Mouse (Mus musculus) adipocyte (in vitro differentiated cells): ENCODE data around the gene Xbp1.
"Not testable (repeated sequence)": the region's sequence is repeated elsewhere in the genome, so short reads cannot be mapped to it uniquely, and the experiment has no call there.

Experiments
- DNase-seq: peaks from one replicate; pipeline ENCODE4 v3.0.0-alpha.2; 2016; ENCODE audit warnings: low spot score

Gene Xbp1

DNA sequence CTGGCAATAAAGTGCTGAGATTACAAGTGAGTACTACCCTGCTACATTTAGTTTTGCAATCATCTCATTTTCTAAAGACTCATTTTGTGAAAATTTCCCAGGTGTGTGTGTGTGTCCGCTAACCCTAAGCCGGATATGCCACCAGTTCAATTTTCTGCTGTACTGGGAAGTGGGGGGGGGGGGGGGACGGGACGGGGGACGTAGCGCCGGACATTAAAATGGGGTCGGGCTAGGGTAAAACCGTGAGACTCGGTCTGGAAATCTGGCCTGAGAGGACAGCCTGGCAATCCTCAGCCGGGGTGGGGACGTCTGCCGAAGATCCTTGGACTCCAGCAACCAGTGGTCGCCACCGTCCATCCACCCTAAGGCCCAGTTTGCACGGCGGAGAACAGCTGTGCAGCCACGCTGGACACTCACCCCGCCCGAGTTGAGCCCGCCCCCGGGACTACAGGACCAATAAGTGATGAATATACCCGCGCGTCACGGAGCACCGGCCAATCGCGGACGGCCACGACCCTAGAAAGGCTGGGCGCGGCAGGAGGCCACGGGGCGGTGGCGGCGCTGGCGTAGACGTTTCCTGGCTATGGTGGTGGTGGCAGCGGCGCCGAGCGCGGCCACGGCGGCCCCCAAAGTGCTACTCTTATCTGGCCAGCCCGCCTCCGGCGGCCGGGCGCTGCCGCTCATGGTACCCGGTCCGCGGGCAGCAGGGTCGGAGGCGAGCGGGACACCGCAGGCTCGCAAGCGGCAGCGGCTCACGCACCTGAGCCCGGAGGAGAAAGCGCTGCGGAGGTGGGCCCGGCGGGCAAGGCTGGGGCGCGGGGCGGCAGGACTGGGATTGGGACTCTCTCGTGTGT lies at the start of gene Xbp1:
Gene Xbp1, plus strand, starts transcription at position 248 of the 854 bp plus-strand sequence.
- peak; percentile 94 for DNase-seq

DNA sequence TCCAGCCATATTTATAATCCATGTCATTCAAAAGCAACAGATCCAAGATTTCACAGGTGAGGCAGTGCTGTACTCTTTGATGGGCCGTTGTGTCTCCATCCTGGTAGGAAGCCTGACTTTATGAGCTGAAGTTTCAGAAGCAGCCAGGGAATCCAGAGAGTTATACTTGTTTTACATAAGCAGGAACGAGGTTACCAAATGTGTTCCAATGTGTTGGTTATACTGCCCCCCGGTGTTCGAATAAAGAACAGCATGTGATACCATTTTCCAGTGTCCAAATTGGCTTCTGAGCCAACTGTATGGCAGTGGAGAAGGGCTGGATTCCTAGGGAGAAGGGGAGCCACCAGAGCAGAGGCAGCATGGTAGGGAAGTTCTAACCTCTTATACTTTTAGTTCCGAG lies 46.3 kb upstream of the Xbp1 start:
- DNase-seq = peak; percentile 92

DNA sequence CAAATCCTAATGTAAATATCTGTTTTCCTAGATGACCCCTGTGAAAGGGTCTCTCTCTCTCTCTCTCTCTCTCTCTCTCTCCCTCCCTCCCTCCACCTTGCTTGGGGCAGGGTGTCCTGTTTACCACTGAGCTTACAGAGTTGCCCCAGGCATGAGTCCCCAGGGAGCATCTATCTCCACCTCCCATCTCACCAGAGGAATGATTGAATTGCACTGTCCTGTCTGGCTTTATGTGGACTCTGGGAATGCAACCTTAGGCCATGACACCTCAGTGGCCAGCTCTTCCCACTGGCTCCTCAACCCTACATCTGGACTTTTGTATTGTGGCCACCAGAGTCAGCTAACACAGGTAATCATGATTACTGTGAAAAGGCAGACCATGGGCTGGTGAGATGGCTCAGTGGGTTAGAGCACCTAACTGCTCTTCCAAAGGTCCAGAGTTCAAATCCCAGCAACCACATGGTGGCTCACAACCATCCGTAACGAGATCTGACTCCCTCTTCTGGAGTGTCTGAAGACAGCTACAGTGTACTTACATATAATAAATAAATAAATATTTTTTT lies 44.8 kb upstream of the Xbp1 start:
- DNase-seq = not testable (repeated sequence)

DNA sequence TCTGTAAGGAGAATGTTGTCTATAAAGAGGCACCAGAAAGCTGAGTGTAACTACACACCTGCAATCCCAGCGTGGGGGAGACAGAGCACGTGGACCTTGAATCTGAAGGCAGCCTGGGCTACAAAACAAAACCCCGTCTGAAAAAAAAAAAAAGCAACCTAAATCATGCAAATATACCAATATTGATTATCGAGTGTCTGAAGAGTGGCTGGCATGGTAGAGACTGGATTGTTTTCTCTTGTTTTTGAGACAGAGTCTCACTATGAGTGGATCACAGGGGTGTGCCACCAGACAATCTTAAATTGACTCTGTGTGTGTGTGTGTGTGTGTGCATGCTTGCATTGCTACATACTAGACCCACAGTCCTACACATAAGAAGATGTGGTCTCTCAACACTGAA lies 43.7 kb upstream of the Xbp1 start:
- no peak for DNase-seq

DNA sequence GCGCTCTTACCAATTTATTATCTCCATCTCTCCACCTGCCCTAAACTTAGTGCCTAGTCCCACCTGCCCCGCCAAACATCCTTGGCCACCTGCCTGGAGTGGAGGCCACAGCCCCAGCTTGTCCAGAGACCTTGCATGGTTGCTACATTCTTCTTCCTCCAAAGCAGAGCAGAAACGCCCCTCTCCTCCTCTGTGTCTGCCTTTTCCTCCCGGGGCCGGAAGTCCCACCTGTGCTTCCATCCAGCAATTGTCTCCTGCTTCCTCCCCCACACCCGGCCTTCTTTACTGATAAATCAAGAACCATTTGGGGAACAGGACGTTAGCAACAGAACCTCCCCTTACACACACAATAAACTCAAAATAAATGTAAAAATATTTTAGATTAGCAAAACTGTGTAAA lies 42.3 kb upstream of the Xbp1 start:
- DNase-seq = no peak

DNA sequence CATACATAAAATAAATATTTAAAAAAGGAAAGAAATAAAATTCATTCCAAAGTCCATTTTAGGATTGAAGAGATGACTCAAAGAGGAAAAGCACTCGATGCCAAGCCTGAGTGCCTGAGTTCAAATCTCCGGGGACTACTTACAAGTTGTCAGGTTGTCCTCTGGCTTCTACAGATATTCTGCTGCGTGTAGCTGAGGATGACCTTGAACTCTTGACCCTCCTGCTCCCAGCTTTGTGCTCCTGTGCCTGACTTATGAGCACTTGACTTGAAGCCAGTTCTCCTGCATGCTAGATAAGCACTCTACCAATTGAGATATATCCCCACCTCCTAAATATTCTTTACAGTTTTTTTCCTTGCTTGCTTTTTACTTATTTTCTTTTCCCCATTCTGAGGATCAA lies 41.6 kb upstream of the Xbp1 start:
- DNase-seq = no peak

DNA sequence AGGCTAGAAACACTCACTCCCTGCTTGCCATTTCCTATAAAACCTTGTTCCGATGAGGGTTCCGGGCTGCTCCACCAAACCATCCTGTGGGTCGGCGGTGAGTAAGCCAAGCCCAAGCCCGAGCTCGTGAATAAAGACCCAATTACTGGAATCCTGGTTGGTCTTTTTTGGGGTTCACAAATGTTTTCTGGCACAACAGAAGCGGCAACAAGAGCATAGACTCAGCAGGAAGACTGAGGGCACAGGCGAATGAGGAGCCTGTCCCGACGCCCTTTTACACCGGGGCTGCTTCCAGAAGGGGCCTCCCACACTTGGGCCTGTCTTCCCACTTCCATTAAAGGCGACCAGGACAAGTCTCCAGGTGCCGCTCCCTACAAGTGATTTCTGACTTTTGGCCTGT lies 37.9 kb upstream of the Xbp1 start:
- no peak for DNase-seq

DNA sequence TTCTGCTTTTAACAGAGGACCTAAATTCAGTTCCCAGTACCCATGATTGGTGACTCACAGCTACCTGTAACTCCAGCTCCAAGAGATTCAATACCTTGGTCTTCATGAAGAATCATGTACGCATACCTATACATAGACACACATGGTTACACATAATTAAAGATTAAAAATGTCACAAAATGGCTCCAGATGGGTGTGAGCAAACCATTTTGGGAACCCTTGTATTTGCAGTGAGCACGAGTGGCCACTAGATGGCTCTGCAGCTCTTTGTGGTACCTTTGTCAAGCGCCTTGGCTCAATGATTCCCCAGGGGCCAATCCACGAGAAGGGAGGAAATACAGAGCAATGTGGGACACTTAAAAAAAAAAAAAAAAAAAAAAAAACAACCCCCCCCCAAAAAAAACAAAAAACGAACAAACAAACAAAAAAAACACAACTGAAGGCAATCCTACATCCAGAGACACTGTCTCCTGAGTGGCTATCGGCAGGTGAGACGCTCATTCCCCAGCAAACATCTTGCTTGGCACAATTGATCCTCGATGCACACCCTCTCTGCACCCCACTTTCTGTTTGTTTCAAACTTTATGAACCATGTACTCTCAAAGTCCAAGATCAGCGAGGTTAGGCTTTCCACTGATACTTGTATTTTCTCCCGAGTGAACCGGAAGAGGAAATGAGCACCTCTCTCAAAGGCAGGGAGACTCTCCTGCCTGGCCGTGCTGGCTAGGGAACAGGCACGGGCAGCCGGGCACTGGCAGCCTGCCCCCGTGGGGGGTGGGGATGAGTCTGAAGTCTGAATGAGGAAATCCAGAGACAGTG lies 35.1 kb upstream of the Xbp1 start:
- DNase-seq = peak; percentile 94

DNA sequence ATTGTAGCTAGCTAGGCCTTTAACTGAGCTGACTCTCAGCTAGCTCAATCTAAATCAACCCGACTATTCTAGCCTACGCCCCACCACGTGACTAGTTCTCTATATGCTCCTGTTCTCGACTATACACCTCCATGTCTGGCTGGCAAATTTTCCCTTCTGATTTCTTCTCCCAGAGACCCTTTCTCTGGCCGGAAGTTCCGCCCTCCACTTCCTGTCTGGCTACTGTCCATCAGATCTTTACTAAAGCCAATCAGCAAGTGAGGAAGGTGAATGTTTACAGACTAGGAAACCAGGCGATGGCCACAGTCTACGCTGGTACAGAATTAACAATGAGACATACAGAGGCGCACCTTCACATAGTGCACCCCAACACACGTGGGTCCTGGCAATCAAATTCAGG lies 31.0 kb upstream of the Xbp1 start:
- DNase-seq = not testable (repeated sequence)

DNA sequence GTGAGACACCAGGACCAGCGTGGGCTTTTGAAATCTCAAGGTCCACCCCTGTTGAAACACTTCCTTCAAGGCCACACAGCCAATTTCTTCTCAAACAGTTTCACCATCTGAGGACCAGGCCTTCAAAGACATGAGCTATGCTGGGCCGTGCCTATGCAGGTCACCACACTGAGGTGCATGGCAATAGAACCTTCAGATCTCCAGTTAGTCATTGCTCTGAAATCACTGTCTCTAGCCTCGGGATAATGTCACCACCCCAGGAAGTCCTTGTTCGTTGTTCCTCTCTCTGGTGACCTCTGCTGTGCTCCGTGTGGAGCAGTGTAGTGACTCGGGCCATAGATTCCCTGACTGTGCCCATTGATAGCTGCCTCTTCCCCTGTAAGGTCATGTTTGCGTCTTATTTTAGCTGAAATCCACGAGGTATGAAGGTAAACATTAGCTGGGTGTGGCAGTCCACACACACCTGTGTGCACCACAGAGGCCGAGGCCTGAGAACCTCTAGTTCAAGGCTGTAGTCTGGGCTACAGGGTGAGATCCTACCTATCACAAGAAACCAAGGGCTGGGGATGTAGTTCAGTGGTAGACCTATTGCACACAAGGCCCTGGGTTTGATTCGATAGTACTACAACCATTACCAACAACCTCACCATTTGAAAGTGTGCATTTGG lies 29.3 kb upstream of the Xbp1 start:
- DNase-seq = no peak

DNA sequence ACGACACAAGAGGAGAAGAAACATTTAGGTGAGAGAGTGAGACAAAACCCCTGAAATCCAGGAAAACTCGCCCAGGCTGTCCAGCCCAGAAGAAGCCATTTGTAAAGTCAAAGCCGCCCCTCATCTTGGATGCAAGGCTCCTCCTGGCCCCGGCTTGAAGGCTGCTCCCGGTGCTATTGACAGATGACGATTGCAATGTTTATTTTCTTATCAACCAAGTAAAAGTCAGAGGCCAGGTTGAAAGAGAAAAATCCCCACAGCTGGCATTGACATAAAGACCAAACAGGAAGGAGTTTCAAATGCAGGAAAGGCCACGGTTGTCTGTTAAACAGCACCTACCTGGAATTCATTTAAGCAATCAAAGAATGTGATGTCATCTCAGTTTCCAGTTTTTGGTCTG lies 28.5 kb upstream of the Xbp1 start:
- no peak for DNase-seq

DNA sequence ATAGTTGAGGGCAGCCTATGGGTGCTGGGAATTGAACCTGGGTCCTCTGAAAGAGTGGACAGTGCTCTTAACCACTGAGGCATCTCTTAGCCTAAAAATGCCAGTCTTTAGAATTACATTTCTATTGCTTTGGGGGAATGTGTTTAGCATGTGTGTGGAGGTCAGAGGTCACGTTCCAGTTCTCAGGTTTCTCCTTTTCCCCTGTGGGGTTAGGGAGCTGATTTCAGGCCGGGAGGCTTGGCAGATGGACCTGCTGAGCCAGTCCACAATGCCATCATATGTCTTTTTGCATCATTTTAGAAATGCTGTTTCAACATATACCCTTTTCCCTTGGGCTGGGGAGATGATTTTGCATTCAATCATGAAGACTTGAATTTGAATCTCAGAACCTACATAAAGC lies 26.6 kb upstream of the Xbp1 start:
- DNase-seq = no peak

DNA sequence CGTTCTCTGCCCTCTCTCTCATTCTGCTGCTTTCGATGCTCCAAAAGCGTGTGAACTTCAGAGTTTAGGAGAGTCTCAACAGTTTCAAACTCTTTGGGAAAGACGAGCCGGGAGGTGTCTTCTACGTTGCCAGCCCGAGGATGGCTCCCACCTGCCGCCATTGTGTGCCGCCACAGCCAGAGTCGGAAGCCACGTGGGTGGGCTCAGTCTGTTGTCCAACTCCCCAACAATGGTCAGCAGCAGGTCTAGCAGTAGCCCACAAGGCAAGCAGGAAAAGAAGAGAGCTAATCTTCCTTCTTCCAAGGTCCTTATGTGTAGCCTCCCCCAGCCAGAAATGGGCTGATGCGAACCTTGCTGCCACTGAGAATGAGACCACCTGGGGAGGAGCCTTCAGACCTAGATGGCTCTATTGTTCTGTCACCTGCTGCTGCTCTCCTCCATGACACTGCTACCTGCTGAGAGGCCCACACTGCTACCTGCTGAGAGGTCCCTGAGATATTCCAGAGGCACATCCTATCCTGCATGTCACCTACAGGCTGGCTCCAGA lies 25.1 kb upstream of the Xbp1 start:
- DNase-seq = no peak

DNA sequence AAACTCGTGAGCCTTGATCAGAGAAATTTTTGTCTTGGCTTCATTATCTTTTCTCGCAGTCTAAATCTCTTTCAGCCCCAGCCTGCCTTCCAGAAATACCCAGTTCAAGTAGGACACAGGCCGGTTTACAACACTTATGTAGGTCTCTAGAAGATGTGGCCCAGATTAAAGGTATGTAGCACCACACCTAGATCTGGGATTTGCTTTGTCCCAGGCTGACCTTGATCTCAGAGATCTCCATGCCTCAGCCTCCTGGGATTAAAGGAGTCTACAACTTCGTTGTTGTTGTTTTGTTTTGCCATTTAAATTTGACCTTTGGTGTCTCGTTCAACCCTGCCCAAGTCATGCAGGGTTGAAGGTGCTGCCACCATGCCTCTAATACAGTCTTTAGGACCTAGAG lies 24.6 kb upstream of the Xbp1 start:
- DNase-seq = no peak

DNA sequence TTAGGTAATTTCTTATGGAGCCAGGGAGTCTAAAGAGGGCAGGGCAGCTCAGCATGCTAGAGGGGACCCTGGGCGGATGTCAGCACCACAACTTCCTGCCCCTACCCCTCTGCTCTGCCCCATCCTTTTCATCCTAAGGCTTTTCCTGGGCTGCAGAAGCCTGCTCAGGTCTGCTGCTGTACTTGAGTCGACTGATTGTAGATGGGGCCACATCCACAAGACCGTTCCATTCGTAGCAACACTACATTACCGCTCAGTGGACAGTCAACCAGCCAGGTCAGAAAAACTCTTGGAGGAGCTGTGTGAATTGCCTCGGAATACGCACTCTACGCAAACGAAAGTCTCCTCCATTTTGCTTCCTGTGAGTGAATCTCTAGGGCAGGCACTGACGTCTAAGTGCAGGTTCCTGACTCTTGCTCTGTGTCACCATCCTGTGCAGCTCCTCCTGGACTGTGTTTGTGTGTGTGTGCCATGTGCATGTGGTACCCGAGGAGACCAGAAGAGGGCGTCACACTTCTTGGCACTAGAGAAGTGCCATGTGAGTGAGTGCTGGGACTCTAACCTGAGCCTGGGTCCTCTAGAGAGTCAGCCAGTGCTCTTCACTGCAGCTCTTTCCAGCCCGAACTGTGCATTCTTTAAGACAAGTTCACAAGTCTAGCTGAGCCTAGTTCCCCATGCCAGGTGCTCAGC lies 23.8 kb upstream of the Xbp1 start:
- DNase-seq = no peak

DNA sequence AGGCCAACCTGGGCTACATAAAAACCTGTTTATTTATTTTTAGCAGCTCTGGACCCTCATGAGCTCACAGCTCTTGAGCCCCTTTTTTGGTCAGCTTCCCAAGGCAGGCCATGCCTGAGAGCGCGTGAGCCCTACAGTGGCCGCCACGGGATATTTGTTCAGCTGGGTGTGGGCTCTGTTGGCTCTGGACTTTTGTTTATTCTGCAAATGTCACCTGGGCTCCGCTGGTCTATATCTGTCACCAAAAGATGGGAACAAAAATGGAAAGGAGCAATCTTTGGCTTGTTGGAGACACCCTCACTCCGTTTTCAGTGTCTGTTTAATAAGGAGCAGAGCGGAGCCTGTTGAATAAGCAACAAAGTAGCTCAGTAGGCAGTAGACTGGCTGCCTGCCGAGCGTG lies 22.0 kb upstream of the Xbp1 start:
- DNase-seq = no peak

DNA sequence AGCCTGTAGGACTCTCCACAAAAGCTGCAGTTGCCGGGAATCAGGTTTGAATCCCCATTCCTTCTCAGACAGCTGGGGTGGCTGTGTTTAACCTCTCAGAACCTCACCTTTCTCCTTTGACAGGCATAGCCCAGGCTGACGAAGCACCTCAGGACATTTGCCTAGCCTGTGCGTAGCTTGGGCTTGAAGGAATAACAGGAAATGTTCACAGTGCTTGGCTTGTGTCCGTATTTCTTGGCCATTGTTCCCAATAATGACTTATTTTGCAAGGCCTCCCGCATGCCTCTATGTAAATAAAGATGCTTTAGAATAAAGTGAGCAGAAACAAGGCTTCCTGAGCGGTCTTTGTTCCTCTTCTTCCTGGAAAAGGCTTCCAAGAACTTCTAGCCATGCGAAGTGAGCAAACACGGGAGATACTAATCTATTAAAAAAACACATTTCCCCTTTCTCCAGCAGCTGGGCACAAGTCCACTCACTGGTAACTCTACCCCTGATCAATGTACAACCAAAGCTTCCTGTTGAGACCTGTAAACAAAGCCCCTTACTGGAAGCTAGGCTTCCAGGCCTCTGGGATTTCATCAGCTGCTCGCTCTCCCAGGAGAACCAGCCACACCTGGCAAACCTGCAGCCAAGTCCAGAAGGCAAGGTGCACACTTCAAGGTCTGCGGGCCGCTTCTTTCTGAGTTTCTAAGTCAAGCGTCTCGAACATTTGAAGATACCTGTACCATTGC lies 21.4 kb upstream of the Xbp1 start:
- DNase-seq = no peak

DNA sequence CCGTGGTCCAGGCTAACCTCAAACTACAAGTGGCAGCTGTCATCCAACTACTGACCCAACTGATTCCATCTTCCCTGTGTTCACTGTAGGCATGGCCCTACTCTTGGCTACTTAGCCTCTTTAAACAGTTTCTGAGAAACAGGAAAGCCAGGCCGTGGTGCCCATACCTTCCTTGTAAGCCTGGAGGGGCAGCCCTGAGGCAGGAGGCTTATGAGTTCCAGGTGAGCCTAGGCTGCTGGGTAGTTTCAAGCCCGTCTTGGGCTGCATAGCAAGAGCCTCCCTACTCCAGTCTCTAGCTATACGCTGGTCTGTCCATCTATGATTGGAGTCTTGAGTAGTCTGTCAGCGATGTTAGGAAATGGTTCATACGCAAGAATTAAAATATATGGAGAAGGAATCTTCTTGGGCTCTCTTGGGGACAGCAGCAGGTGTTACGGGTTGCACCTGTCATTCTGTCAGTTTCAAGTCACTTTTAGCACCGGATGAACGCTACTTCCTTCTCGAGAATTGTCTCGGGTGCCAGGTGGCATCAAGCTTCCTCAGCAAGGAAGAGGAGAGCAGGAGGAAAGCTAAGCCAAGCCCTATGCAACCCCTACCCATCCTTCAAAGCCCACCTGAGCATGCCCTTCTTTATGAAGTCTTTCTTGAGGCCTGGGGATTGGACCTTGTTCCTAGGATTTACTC lies 20.4 kb upstream of the Xbp1 start:
- no peak for DNase-seq

DNA sequence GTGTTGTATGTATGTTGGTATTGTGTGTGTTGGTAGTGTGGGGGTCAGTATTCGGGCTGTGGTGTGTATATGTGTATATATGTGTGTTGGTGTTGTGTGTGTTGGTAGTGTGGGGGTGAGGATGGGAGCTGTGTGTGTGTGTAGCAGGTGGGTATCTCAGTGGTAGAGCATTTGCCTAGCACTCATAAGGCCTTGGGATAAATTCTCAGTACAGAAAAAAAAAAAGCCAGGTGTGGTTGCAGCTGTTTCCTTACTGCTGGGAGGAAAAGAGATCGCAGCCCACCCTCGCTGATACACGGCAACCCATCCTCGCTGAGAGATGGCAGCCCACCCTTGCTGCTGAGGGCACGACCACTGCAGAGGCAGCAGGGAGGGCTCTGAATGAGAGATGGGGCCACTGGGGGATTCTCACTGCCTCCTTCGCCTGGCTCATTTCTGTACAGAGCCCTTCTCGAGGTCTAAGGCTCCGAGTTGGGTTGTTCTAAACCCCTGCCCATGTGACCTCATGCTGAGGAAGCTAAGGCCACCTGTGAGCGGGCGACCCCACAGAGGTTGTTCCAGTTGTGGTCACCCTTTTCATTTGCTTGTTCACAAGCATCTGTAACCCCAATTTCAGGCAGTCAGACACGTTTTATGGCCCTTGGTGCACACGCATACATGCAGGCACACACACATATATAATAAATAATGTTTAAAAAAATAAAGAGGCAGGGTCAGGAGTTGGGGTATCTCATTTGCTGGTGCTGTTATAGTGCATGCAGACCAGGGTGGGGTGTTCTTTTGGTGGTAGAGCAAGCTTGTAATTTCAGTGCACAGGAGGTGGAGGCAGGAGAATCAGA lies 19.3 kb upstream of the Xbp1 start:
- DNase-seq = no peak
